Mouse (Mus musculus) ES-Bruce4 (cell line): Measurements from ENCODE around the gene Gm9040.
"Not testable (repeated sequence)": the region's sequence is repeated elsewhere in the genome, so short reads cannot be mapped to it uniquely, and the experiment has no call there.

Source experiments
- CTCF ChIP-seq: IDR thresholded peaks from one replicate; pipeline ENCODE4 v1.8.1; 2011; ENCODE audit warnings: low read depth, low read length
- POLR2A ChIP-seq: IDR thresholded peaks from one replicate; pipeline ENCODE4 v1.8.1; 2011; ENCODE audit warnings: low read length; ENCODE audit not compliant: insufficient read depth

DNA sequence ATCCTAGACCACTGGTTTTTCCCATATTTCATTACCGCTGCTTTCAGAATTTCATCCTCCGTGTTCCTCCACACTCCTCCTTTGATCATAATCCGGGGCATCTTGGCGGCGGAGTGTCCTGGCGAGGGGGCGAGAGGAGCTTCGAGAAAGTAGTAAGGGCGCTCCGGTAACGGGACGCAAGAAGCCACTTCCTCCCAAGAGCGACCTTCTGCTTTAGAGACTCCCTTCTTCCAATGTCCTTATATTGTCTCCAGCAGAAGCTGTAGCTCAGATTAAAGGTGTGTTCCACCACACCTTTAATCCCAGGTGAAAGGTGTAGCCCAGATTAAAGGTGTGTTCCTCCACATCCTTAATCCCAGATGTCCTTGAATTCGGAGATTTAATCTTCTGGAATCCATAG, 5.5 kb upstream of the Gm9040 start, which contains the start of gene Gm9044:
- not testable (repeated sequence) for TF ChIP-seq CTCF, POLR2A
